Mouse (Mus musculus) kidney, embryonic 15.5 days (tissue): ENCODE results near the gene Rab7b. TPM values are rescaled to one million over a fixed set of nuclear protein-coding genes. Genes with fewer than 3 reads are reported as not detected.

Experiments used
- ATAC-seq: fragments of 200-750 bp; cut with Nextera tagmentation; replicated peaks from 2 replicates; pipeline ENCODE4 v1.8.0; 2017; ENCODE audit warnings: moderate TSS enrichment; ENCODE audit not compliant: low FRiP score
- H3K27ac ChIP-seq: fragments of 300-500 bp; sonication (generic); 2 replicates; pipeline ENCODE4 v1.5.1; 2015; ENCODE audit warnings: mild to moderate bottlenecking, inconsistent platforms
- H3K27me3 ChIP-seq: fragments of 300-500 bp; sonication (generic); 2 replicates; pipeline ENCODE4 v1.6.1; 2015; ENCODE audit warnings: inconsistent platforms
- H3K36me3 ChIP-seq: fragments of 300-500 bp; sonication (generic); 2 replicates; pipeline ENCODE4 v1.6.1; 2015; ENCODE audit warnings: inconsistent platforms
- H3K4me1 ChIP-seq: fragments of 300-500 bp; sonication (generic); 2 replicates; pipeline ENCODE4 v1.6.1; 2015; ENCODE audit warnings: inconsistent platforms
- H3K4me2 ChIP-seq: fragments of 300-500 bp; sonication (generic); 2 replicates; pipeline ENCODE4 v1.6.1; 2015; ENCODE audit warnings: moderate library complexity, mild to moderate bottlenecking, inconsistent platforms
- H3K4me3 ChIP-seq: fragments of 300-500 bp; sonication (generic); replicated peaks from 2 replicates; pipeline ENCODE4 v1.5.1; 2015; ENCODE audit warnings: mild to moderate bottlenecking, inconsistent platforms
- H3K9ac ChIP-seq: fragments of 300-500 bp; sonication (generic); 2 replicates; pipeline ENCODE4 v1.6.1; 2015; ENCODE audit warnings: mild to moderate bottlenecking, inconsistent platforms
- H3K9me3 ChIP-seq: fragments of 300-500 bp; sonication (generic); replicated peaks from 2 replicates; pipeline ENCODE4 v1.6.1; 2016; ENCODE audit warnings: inconsistent platforms
- WGBS: fragments of 180-500 bp; shearing (Covaris S2); methylation state at CpG from one replicate; pipeline ENCODE4 v1.1.7; 2015; ENCODE audit warnings: mixed read lengths; 5-methylcytosine and 5-hydroxymethylcytosine counted together
- polyA plus RNA-seq: library from polyadenylated mRNA; unstranded; fragments of >200 nt; fragmentation: Nextera tagmentation; extraction: Ambion mirVana; gene quantifications from 2 replicates; pipeline ENCODE4 v1.2.1, GENCODE M21; 2015

The Rab7b gene
- polyA plus RNA-seq, 1 experiment from 2014 or later: 2.4 TPM

- Histone ChIP-seq H3K9ac (no peak overlapping the region), H3K4me3 (no peak overlapping the region), H3K27ac (no peak overlapping the region), H3K4me1 (no peaks in the 10 kb centered on the region), H3K4me2 (no peak overlapping the region), H3K27me3 (no peaks in the 10 kb centered on the region), H3K9me3 (no peaks in the 10 kb centered on the region), H3K36me3 (no peaks in the 10 kb centered on the region)
- WGBS: 90% methylated on average over 5 of the region's 5 CpGs
- no peak for ATAC-seq
Measured at GRCm38 (mm10) chr1:131664136-131664535, 24.4 kb upstream of the Rab7b start.

- H3K4me2 ChIP-seq: no peak overlapping the region
- H3K27me3 ChIP-seq: no peaks in the 10 kb centered on the region
- H3K9me3 ChIP-seq: no peaks in the 10 kb centered on the region
- no peaks in the 10 kb centered on the region for H3K36me3 ChIP-seq
- ATAC-seq: no peak
- H3K9ac ChIP-seq: no peak overlapping the region
- no peak overlapping the region for H3K4me3 ChIP-seq
- H3K27ac ChIP-seq: no peak overlapping the region
- H3K4me1 ChIP-seq: no peaks in the 10 kb centered on the region
- 82% methylated on average over 1 of the region's 1 CpGs for WGBS
Measured at GRCm38 (mm10) chr1:131665886-131666285, 22.6 kb upstream of the Rab7b start.

GRCm38 (mm10) chr1:131671113-131671512 lies 17.4 kb upstream of the Rab7b start:
- 91% methylated on average over 8 of the region's 8 CpGs for WGBS
- Histone ChIP-seq H3K4me1 (no peaks in the 10 kb centered on the region), H3K9ac (no peak overlapping the region), H3K27ac (no peak overlapping the region), H3K4me3 (no peak overlapping the region), H3K9me3 (no peaks in the 10 kb centered on the region), H3K27me3 (no peaks in the 10 kb centered on the region), H3K4me2 (no peak overlapping the region), H3K36me3 (no peaks in the 10 kb centered on the region)
- ATAC-seq: no peak

- Histone ChIP-seq H3K27ac (no peak overlapping the region), H3K9me3 (no peaks in the 10 kb centered on the region), H3K4me1 (no peaks in the 10 kb centered on the region), H3K27me3 (no peaks in the 10 kb centered on the region), H3K4me3 (no peak overlapping the region), H3K36me3 (no peaks in the 10 kb centered on the region), H3K4me2 (no peak overlapping the region), H3K9ac (no peak overlapping the region)
- WGBS: 78% methylated on average over 7 of the region's 7 CpGs
- no peak for ATAC-seq
Measured at GRCm38 (mm10) chr1:131672361-131672760, 16.1 kb upstream of the Rab7b start.

GRCm38 (mm10) chr1:131679644-131680043 lies 8.9 kb upstream of the Rab7b start:
- no peaks in the 10 kb centered on the region for H3K9me3 ChIP-seq
- ATAC-seq: no peak
- no peak overlapping the region for H3K27ac ChIP-seq
- WGBS: 80% methylated on average over 5 of the region's 5 CpGs
- H3K4me1 ChIP-seq: no peaks in the 10 kb centered on the region
- H3K36me3 ChIP-seq: no peaks in the 10 kb centered on the region
- H3K27me3 ChIP-seq: no peaks in the 10 kb centered on the region
- no peak overlapping the region for H3K9ac ChIP-seq
- H3K4me2 ChIP-seq: no peak overlapping the region
- no peak overlapping the region for H3K4me3 ChIP-seq

- H3K4me2 ChIP-seq: no peak overlapping the region
- H3K4me1 ChIP-seq: peaks cover 6% of the 10 kb centered on the region
- no peaks in the 10 kb centered on the region for H3K36me3 ChIP-seq
- no peak overlapping the region for H3K4me3 ChIP-seq
- no peaks in the 10 kb centered on the region for H3K27me3 ChIP-seq
- H3K27ac ChIP-seq: no peak overlapping the region
- no peak overlapping the region for H3K9ac ChIP-seq
- ATAC-seq: no peak
- 91% methylated on average over 2 of the region's 2 CpGs for WGBS
- no peaks in the 10 kb centered on the region for H3K9me3 ChIP-seq
Measured at GRCm38 (mm10) chr1:131687739-131688138, 756 bp upstream of the Rab7b start.

GRCm38 (mm10) chr1:131689016-131689415 lies 521 bp downstream of the Rab7b start:
- no peaks in the 10 kb centered on the region for H3K9me3 ChIP-seq
- H3K4me2 ChIP-seq: no peak overlapping the region
- no peak overlapping the region for H3K9ac ChIP-seq
- H3K27me3 ChIP-seq: no peaks in the 10 kb centered on the region
- H3K4me3 ChIP-seq: no peak overlapping the region
- WGBS: 76% methylated on average over 3 of the region's 3 CpGs
- H3K4me1 ChIP-seq: peaks cover 6% of the 10 kb centered on the region
- no peak for ATAC-seq
- H3K36me3 ChIP-seq: no peaks in the 10 kb centered on the region
- H3K27ac ChIP-seq: no peak overlapping the region

GRCm38 (mm10) chr1:131689899-131690298 lies 1.4 kb downstream of the Rab7b start:
- H3K9me3 ChIP-seq: no peaks in the 10 kb centered on the region
- no peak overlapping the region for H3K27ac ChIP-seq
- no peaks in the 10 kb centered on the region for H3K27me3 ChIP-seq
- H3K4me3 ChIP-seq: no peak overlapping the region
- ATAC-seq: no peak
- H3K9ac ChIP-seq: no peak overlapping the region
- H3K36me3 ChIP-seq: no peaks in the 10 kb centered on the region
- H3K4me2 ChIP-seq: no peak overlapping the region
- 89% methylated on average over 5 of the region's 5 CpGs for WGBS
- H3K4me1 ChIP-seq: peaks cover 6% of the 10 kb centered on the region

GRCm38 (mm10) chr1:131690435-131690834 lies 1.9 kb downstream of the Rab7b start:
- 61% methylated on average over 3 of the region's 3 CpGs for WGBS
- no peak overlapping the region for H3K4me2 ChIP-seq
- no peaks in the 10 kb centered on the region for H3K9me3 ChIP-seq
- H3K36me3 ChIP-seq: no peaks in the 10 kb centered on the region
- no peaks in the 10 kb centered on the region for H3K27me3 ChIP-seq
- peaks cover 6% of the 10 kb centered on the region for H3K4me1 ChIP-seq
- no peak overlapping the region for H3K27ac ChIP-seq
- H3K4me3 ChIP-seq: no peak overlapping the region
- ATAC-seq: no peak; the same call in 1 of the 2 replicates
- no peak overlapping the region for H3K9ac ChIP-seq

GRCm38 (mm10) chr1:131691356-131691755 lies 2.9 kb downstream of the Rab7b start:
- no peak overlapping the region for H3K4me2 ChIP-seq
- no peaks in the 10 kb centered on the region for H3K36me3 ChIP-seq
- H3K27ac ChIP-seq: no peak overlapping the region
- no peak for ATAC-seq
- no peak overlapping the region for H3K4me3 ChIP-seq
- H3K9me3 ChIP-seq: no peaks in the 10 kb centered on the region
- H3K27me3 ChIP-seq: no peaks in the 10 kb centered on the region
- no peak overlapping the region for H3K9ac ChIP-seq
- peaks cover 6% of the 10 kb centered on the region for H3K4me1 ChIP-seq

- WGBS: 89% methylated on average over 2 of the region's 2 CpGs
- no peaks in the 10 kb centered on the region for H3K27me3 ChIP-seq
Measured at GRCm38 (mm10) chr1:131695308-131695707, 6.8 kb downstream of the Rab7b start.

GRCm38 (mm10) chr1:131696325-131696724 lies 7.8 kb downstream of the Rab7b start:
- H3K4me2 ChIP-seq: no peak overlapping the region
- no peak for ATAC-seq
- no peaks in the 10 kb centered on the region for H3K9me3 ChIP-seq
- 60% methylated on average over 4 of the region's 4 CpGs for WGBS
- no peaks in the 10 kb centered on the region for H3K4me1 ChIP-seq
- no peak overlapping the region for H3K9ac ChIP-seq
- no peak overlapping the region for H3K4me3 ChIP-seq
- H3K36me3 ChIP-seq: no peaks in the 10 kb centered on the region
- no peak overlapping the region for H3K27ac ChIP-seq
- no peaks in the 10 kb centered on the region for H3K27me3 ChIP-seq

More at GRCm38 (mm10) chr1:131695308-131695707, 6.8 kb downstream of the Rab7b start:
- Histone ChIP-seq H3K36me3 (no peaks in the 10 kb centered on the region), H3K9ac (no peak overlapping the region), H3K4me1 (no peaks in the 10 kb centered on the region), H3K27ac (no peak overlapping the region), H3K4me2 (no peak overlapping the region), H3K4me3 (no peak overlapping the region), H3K9me3 (no peaks in the 10 kb centered on the region)
- no peak for ATAC-seq

- Histone ChIP-seq H3K9ac (no peak overlapping the region), H3K36me3 (no peaks in the 10 kb centered on the region), H3K27me3 (no peaks in the 10 kb centered on the region), H3K9me3 (no peaks in the 10 kb centered on the region), H3K4me3 (no peak overlapping the region), H3K4me1 (no peaks in the 10 kb centered on the region), H3K27ac (no peak overlapping the region), H3K4me2 (no peak overlapping the region)
- WGBS: 85% methylated on average over 3 of the region's 3 CpGs
- ATAC-seq: no peak
Measured at GRCm38 (mm10) chr1:131698770-131699169, 10.3 kb downstream of the Rab7b start.
